Mouse (Mus musculus) heart, embryonic 11.5 days (tissue): ENCODE results near the gene Fxyd5. TPM values are rescaled to one million over a fixed set of nuclear protein-coding genes. Genes with fewer than 3 reads are reported as not detected.

Experiments used
- ATAC-seq: fragments of 200-750 bp; cut with Nextera tagmentation; replicated peaks from 2 replicates; pipeline ENCODE4 v1.8.0; 2017; ENCODE audit warnings: moderate library complexity; ENCODE audit not compliant: insufficient number of reproducible peaks, low FRiP score, low TSS enrichment
- H3K27ac ChIP-seq: fragments of 300-500 bp; sonication (generic); 2 replicates; pipeline ENCODE4 v1.5.1; 2014; ENCODE audit warnings: mild to moderate bottlenecking, low read depth, low read length
- H3K27me3 ChIP-seq: fragments of 300-500 bp; sonication (generic); 2 replicates; pipeline ENCODE4 v1.6.1; 2014; ENCODE audit warnings: mild to moderate bottlenecking, low read length, mixed read lengths; ENCODE audit not compliant: control insufficient read depth, insufficient read depth
- H3K36me3 ChIP-seq: fragments of 300-500 bp; sonication (generic); 2 replicates; pipeline ENCODE4 v1.6.1; 2014; ENCODE audit warnings: mild to moderate bottlenecking, low read length, moderate library complexity, mixed read lengths; ENCODE audit not compliant: control insufficient read depth, insufficient read depth
- H3K4me1 ChIP-seq: fragments of 300-500 bp; sonication (generic); 2 replicates; pipeline ENCODE4 v1.6.1; 2014; ENCODE audit warnings: low read length; ENCODE audit not compliant: control insufficient read depth, insufficient read depth
- H3K4me2 ChIP-seq: fragments of 300-500 bp; sonication (generic); 2 replicates; pipeline ENCODE4 v1.6.1; 2014; ENCODE audit warnings: mild to moderate bottlenecking, moderate library complexity
- H3K4me3 ChIP-seq: fragments of 300-500 bp; sonication (generic); 2 replicates; pipeline ENCODE4 v1.5.1; 2014; ENCODE audit warnings: low read depth, low read length
- H3K9ac ChIP-seq: fragments of 300-500 bp; sonication (generic); 2 replicates; pipeline ENCODE4 v1.6.1; 2014; ENCODE audit warnings: mild to moderate bottlenecking, low read depth, low read length, moderate library complexity
- H3K9me3 ChIP-seq: fragments of 300-500 bp; sonication (generic); replicated peaks from 2 replicates; pipeline ENCODE4 v1.6.1; 2016; ENCODE audit warnings: low read length; ENCODE audit not compliant: control insufficient read depth
- WGBS: fragments of 180-500 bp; shearing (Covaris S2); extraction: QIAGEN DNeasy Blood & Tissue Kit; methylation state at CpG from one replicate; pipeline ENCODE4 v1.1.7; 2014; ENCODE audit not compliant: insufficient replicate concordance; 5-methylcytosine and 5-hydroxymethylcytosine counted together
- polyA plus RNA-seq: library from polyadenylated mRNA; unstranded; fragments of >200 nt; fragmentation: Nextera tagmentation; extraction: Ambion mirVana; gene quantifications from 2 replicates; pipeline ENCODE4 v1.2.1, GENCODE M21; 2014

Fxyd5 gene
- polyA plus RNA-seq, 1 experiment from 2014 or later, result 38.5 TPM

DNA sequence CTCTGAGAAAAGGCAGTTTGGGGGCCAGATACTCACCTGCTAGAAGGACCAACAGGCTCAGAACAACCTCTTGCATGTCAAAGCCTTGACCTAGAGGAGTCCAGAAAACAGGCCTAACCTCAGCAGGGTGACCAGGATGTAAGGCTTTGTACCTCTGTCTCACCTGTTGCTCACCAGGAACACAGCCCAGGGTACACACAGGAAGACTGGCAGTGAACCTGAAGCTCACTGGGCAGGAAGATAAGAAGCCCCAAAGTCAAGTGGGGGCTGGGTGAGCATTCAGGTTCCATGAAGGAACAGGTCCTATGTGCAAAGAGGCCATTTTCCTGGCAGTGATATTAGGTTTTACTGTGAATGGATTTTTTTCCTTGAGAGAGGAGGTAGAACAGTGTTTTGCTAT lies 31.3 kb upstream of the Fxyd5 start:
- Histone ChIP-seq H3K4me2 (no peak overlapping the region), H3K36me3 (no peaks in the 10 kb centered on the region), H3K9ac (no peak overlapping the region), H3K4me3 (no peak overlapping the region), H3K9me3 (no peaks in the 10 kb centered on the region), H3K27ac (no peak overlapping the region), H3K4me1 (no peaks in the 10 kb centered on the region; the same call in 1 of the 2 replicates), H3K27me3 (peaks cover 2% of the 10 kb centered on the region; the same call in 1 of the 2 replicates)
- no peak for ATAC-seq

DNA sequence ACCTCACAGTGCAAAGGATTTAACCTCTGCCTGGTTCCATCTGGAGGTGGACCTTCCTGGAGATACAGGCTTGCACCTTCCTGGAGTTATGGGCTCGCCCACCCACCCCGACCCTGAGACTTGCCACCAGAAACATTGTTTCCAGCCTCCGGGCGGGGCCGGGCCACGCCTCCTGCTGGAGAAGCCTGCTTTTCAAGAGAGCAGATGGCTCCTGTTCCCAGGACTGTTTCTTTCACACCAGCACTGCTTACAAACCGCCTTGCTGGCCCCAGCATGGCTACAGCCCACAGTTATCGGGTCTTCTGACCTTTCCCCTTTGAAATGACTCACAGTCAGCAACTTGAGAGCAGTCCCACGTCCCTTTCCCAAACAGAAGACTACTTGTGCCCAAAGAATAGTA lies 30.0 kb upstream of the Fxyd5 start:
- Histone ChIP-seq H3K4me1 (no peaks in the 10 kb centered on the region; the same call in 1 of the 2 replicates), H3K4me3 (no peak overlapping the region), H3K9me3 (no peaks in the 10 kb centered on the region), H3K36me3 (no peaks in the 10 kb centered on the region), H3K4me2 (no peak overlapping the region), H3K27ac (no peak overlapping the region), H3K27me3 (peaks cover 2% of the 10 kb centered on the region; the same call in 1 of the 2 replicates), H3K9ac (no peak overlapping the region)
- no peak for ATAC-seq
- WGBS, result 53% methylated on average over 9 of the region's 9 CpGs

DNA sequence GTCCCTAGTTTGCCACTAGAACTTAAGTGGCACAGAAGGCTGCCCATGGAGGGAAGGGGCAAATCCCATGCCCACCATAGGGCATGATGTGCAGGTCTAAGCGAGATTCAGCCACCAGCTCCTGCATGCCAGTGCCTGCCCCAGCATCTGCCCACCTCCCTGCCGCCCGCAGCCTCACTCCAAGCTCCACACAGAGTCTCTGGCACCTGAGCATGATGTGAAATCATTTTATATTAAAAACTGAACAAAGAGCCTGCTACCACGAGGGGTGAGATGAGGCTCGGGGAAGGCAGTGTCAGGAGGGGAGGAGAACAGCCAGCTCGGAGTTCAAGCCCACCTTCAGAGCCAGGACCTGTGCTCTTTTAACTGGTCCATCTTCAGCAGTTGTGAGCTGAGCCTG lies 28.0 kb upstream of the Fxyd5 start:
- Histone ChIP-seq H3K4me1 (no peaks in the 10 kb centered on the region; the same call in 1 of the 2 replicates), H3K9me3 (no peaks in the 10 kb centered on the region), H3K4me2 (no peak overlapping the region), H3K9ac (no peak overlapping the region), H3K27me3 (0 out of 2 replicates have a peak, but pooled peaks cover 2% of the 10 kb centered on the region), H3K36me3 (no peaks in the 10 kb centered on the region), H3K4me3 (no peak overlapping the region), H3K27ac (no peak overlapping the region)
- WGBS, result 80% methylated on average over 6 of the region's 6 CpGs
- no peak for ATAC-seq

DNA sequence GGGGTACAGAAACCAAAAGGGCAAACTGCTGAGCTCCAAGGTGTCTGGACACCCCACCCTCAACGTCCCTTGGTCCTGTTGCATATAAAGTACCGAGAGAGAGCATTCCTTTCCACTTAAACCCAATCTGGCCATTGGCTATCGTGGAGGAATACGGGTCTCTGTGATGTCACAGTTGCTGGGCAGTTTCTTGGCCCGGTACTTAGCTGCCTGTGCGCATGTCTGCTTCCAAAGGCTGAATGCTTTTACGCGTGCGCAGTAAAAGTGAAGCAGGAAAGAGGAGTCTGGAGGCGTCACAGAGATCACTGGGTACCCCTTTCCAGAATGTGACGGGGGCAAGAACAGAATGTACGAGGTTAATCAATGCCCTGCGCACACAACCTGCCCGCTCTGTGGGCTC lies 27.2 kb upstream of the Fxyd5 start:
- no peaks in the 10 kb centered on the region; the same call in 1 of the 2 replicates for H3K4me1 ChIP-seq
- WGBS, result 83% methylated on average over 14 of the region's 14 CpGs

DNA sequence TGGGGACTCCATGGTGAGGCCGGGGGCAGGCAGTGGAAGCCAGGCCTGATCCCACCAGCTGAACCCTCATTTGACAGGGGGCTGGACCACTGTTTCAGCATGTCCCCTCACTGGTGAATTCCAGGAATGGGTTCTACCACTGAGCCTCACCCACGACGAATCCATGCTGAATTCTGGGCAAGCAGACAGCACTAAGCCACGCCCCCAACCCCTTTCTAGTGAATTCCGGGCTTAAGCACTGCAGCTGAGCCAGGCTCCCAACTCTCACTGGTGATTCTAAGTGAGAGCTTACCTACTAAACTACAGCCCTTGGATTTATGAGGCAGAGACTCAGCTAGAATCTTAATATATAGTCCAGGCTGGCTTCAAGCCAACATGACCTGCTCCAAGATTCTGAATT lies 25.6 kb upstream of the Fxyd5 start:
- Histone ChIP-seq H3K27ac (no peak overlapping the region), H3K4me1 (no peaks in the 10 kb centered on the region; the same call in 1 of the 2 replicates), H3K27me3 (0 out of 2 replicates have a peak, but pooled peaks cover 2% of the 10 kb centered on the region), H3K4me2 (no peak overlapping the region), H3K4me3 (no peak overlapping the region), H3K36me3 (no peaks in the 10 kb centered on the region), H3K9ac (no peak overlapping the region), H3K9me3 (no peaks in the 10 kb centered on the region)
- WGBS, result 35% methylated on average over 5 of the region's 5 CpGs
- no peak for ATAC-seq

More for the DNA sequence above, 27.2 kb upstream of the Fxyd5 start:
- Histone ChIP-seq H3K4me3 (no peak overlapping the region), H3K9ac (no peak overlapping the region), H3K27ac (no peak overlapping the region), H3K36me3 (no peaks in the 10 kb centered on the region), H3K27me3 (0 out of 2 replicates have a peak, but pooled peaks cover 2% of the 10 kb centered on the region), H3K4me2 (no peak overlapping the region), H3K9me3 (no peaks in the 10 kb centered on the region)
- ATAC-seq, result no peak

DNA sequence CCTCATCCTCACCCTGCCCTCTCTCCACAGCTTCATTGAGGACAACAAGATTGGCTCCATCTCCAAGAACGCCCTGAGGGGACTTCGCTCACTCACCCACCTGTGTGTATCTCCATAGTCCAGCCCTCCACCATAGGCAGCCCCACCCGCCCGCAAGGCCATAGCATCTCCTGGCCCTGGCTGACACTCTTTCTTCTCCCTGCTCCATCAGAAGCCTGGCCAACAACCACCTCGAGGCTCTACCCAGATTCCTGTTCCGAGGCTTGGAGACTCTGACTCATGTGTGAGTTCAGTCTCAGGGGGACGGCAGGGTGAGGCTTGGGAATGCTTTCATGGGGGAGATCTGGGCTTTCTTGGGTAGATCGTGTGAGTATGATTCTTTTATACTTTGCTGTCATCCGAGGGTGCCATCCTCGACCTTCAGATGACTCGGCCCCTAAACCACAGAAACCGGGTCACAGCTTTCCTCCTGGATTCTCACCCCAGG lies 20.8 kb upstream of the Fxyd5 start:
- H3K4me2 ChIP-seq, result no peak overlapping the region
- no peak overlapping the region for H3K9ac ChIP-seq
- no peaks in the 10 kb centered on the region for H3K27me3 ChIP-seq
- no peaks in the 10 kb centered on the region for H3K36me3 ChIP-seq
- no peaks in the 10 kb centered on the region for H3K4me1 ChIP-seq
- WGBS, result 81% methylated on average over 12 of the region's 12 CpGs
- no peaks in the 10 kb centered on the region for H3K9me3 ChIP-seq
- no peak for ATAC-seq
- H3K4me3 ChIP-seq, result no peak overlapping the region
- no peak overlapping the region for H3K27ac ChIP-seq

DNA sequence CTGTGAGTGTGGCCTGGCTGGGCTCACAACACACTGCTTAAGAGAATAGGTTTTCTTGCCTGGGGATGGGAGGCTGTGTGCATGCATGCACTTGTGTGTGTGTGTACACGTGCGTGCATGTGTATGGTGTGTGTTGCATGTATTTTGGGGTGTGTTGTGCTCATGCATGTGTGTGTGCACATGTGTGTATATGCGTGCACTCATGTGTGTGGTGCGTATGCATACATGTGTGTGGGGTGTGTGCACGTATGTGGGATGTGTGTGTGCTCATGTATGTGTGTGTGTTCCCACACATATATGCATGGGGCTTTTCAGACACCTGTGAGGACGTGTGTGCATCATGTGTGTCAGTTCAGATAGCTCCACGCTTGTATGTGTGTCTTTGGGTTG lies 18.3 kb upstream of the Fxyd5 start:
- 82% methylated on average over 7 of the region's 7 CpGs for WGBS
- no peaks in the 10 kb centered on the region for H3K36me3 ChIP-seq
- H3K4me1 ChIP-seq, result 0 out of 2 replicates have a peak, but pooled peaks cover 3% of the 10 kb centered on the region
- H3K9ac ChIP-seq, result no peak overlapping the region
- H3K4me3 ChIP-seq, result no peak overlapping the region
- no peak for ATAC-seq
- H3K27me3 ChIP-seq, result no peaks in the 10 kb centered on the region
- H3K9me3 ChIP-seq, result no peaks in the 10 kb centered on the region
- no peak overlapping the region for H3K4me2 ChIP-seq
- H3K27ac ChIP-seq, result no peak overlapping the region

DNA sequence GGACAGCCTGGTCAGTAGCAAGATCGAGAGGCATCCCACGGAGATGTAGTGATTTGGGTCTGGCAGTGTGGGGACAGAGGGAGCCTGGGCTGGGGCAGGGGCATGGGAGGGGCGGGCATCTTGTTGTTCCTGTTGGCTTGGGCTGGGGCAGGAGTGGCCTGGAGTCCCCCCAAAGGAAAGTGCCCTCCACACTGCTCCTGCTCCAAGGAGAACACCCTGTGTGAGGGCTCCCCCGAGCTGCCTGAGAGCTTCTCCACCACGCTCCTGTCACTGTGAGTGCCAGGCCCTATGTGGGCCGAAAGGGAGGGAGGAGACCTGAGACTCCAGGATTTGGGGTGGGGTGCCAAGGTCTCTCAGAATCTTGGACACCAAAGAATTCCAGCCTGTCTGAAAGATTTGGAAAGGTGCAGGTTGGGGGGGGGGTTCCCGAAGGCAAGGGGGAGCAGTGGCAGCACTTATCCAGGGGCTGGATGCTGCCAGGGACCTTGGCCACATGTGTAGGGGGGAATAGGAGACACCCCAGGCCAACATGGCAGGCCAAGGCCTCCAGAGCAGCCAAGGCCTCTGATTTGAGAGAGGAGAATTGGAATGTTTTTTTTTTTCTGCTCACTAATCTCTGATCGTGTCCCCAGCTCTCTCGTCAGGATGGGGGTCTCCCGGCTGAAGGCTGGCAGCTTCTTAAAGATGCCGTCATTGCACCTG lies 17.8 kb upstream of the Fxyd5 start:
- H3K4me2 ChIP-seq, result no peak overlapping the region
- no peaks in the 10 kb centered on the region for H3K27me3 ChIP-seq
- H3K4me1 ChIP-seq, result peaks cover 8% of the 10 kb centered on the region; the same call in 1 of the 2 replicates
- no peak overlapping the region for H3K4me3 ChIP-seq
- WGBS, result 59% methylated on average over 11 of the region's 11 CpGs
- no peak overlapping the region for H3K27ac ChIP-seq
- H3K9me3 ChIP-seq, result no peaks in the 10 kb centered on the region
- H3K9ac ChIP-seq, result no peak overlapping the region
- no peaks in the 10 kb centered on the region for H3K36me3 ChIP-seq
- ATAC-seq, result no peak

DNA sequence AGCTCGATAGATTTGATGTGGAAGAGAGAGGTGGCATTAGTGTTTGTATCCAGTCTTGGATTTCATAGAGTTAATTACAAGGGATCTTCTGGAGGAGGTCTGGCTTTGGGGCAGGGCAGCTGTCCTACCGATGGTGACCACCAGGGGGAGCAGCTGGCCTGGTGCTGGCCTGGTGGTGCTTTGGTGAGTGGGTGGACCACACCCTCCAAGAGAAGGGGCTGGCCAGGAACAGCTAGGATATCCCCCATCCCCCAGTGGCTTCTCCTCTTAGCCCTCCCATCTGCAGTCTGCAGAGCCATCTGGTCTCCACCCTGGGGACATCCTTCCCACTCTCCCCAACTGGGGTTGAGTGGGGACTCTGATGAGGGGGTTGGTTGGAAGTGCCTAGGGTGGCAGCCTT lies 16.8 kb upstream of the Fxyd5 start, which contains the start of gene Lgi4:
TSS of gene Lgi4 (plus strand) at position 235 of the 400 bp plus-strand sequence.
- H3K4me3 ChIP-seq, result no peak within 1 kb of the TSS
- WGBS, result 0% methylated on average over 2 of the region's 2 CpGs

More for the DNA sequence above, 16.8 kb upstream of the Fxyd5 start, which contains the start of gene Lgi4:
- no peak within 1 kb of the TSS for H3K4me2 ChIP-seq
- peak; percentile 23; the same call in 1 of the 2 replicates for ATAC-seq
- no peak within 1 kb of the TSS for H3K9ac ChIP-seq
- no peaks in the 10 kb centered on the region for H3K36me3 ChIP-seq
- no peaks in the 10 kb centered on the region for H3K9me3 ChIP-seq
- no peaks in the 10 kb centered on the region for H3K27me3 ChIP-seq
- no peak within 1 kb of the TSS for H3K27ac ChIP-seq
- H3K4me1 ChIP-seq, result peaks cover 8% of the 10 kb centered on the region; the same call in 1 of the 2 replicates
